Mouse (Mus musculus) neutrophil, adult 59 days (primary cell): ENCODE results near the gene Chd1l. TPM values are rescaled to one million over a fixed set of nuclear protein-coding genes. Genes with fewer than 3 reads are reported as not detected.

Source experiments
- total RNA-seq, 2 experiments: library from RNA; stranded (reverse); gene quantifications; 1 replicate in 1 of 2; 2 replicates in 1 of 2; pipeline ENCODE4 v1.2.4; 2023

Gene Chd1l
- 10 to 100 TPM; 11.7 to 15.1 TPM for total RNA-seq

GRCm38 (mm10) chr3:97609845-97610410, at the start of gene Chd1l:
Chd1l (minus strand) TSS chr3:97610203.

GRCm38 (mm10) chr3:97657655-97658411, 47.8 kb upstream of the Chd1l start, which contains the start of gene Prkab2:
Prkab2 (plus strand) TSS chr3:97658193.

GRCm38 (mm10) chr3:97628391-97629001, 18.5 kb upstream of the Chd1l start, which contains the start of gene Fmo5:
Fmo5 (plus strand) TSS chr3:97628804.

Other genes starting within 250 kb of the Chd1l start
- not detected for gene Olfr1402, start 188.2 kb downstream of the Chd1l start, total RNA-seq
- 10 to 100 TPM; 54.7 to 69.7 TPM for gene Fmo5, start 18.6 kb upstream of the Chd1l start, total RNA-seq
- 10 to 100 TPM in 1 of 2 experiments, 1 to 10 TPM in 1; 7.2 to 10.7 TPM for gene Prkab2, start 48.0 kb upstream of the Chd1l start, total RNA-seq
- not detected for gene Gm17651, start 64.5 kb upstream of the Chd1l start, total RNA-seq